Mouse (Mus musculus) brain, embryonic 14.5 days (tissue): ENCODE data around the gene Prr36.

ENCODE experiments used
- CTCF ChIP-seq: fragments of 200-500 bp; IDR thresholded peaks from 2 replicates; pipeline ENCODE4 v1.5.1; 2012; ENCODE audit warnings: inconsistent platforms, mild to moderate bottlenecking, moderate library complexity, borderline replicate concordance; ENCODE audit not compliant: insufficient read depth, insufficient read length; ENCODE audit errors: extremely low read depth
- POLR2A ChIP-seq: fragments of 200-500 bp; IDR thresholded peaks from 2 replicates; pipeline ENCODE4 v1.6.1; 2012; ENCODE audit warnings: mild to moderate bottlenecking, inconsistent platforms, borderline replicate concordance; ENCODE audit not compliant: poor library complexity, insufficient read depth, insufficient read length, severe bottlenecking; ENCODE audit errors: extremely low read depth

DNA sequence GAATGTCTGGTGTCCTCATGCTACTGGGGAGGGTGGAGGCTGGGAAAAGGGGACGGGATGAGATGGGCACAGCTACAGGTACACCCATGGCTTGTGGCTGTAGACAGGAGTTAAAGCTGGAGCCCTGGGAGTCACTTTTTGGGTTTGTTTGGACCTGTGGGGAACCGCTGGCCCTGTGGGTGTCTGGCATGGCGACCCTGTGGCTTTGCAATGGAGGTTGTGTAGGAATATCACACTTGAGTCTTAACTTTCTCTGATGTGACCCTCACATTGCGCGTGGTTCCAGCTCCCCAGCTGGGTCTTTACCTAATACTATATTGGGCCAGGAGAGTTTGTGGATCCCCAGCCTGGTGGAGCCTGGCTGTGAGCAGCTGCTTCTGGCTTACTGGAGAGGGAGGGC lies 27.8 kb upstream of the Prr36 start:
- TF ChIP-seq POLR2A = no peak
- TF ChIP-seq CTCF = no peak
